Mouse (Mus musculus): ENCODE data around the gene Cd151.

Gene Cd151

DNA sequence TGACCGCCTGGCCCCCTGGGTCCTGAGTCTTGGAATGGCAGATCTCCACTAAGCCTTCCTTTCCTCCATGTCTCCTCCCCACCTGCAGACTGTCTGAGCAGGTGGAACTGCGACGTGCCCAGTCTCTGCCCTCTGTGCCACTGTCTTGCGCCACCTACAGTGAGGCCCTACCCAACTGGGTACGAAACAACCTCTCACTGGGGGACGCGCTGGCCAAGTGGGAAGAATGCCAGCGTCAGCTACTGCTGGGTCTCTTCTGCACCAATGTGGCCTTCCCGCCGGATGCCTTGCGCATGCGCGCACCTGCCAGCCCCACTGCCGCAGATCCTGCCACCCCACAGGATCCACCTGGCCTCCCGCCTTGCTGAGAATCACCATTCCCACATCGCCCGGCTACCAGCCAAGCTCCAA, 7.9 kb upstream of the Cd151 start:
- DNase-seq: no peak

DNA sequence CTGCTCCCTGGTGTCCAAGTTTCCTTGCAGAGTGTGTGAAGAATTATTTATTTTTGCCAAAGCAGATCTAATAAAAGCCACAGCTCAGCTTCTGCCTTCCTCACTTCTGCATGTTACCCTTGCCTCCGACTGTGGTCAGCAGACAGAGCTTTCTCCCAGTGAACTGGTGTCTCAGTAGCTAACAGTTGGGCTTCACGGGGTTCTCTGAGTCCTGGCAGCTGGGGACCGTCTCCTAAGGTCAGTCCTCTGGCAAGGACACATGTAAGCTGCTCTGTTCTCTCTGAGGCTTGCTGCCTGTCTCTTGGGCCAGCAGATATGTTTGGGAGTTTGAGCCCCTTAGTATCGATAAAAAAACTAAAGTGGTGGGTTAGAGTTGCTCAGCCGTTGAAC, 7.2 kb upstream of the Cd151 start:
- no peak for DNase-seq

- no peak for DNase-seq
These were observed 6.6 kb upstream of the Cd151 start, which contains the start of gene Cracr2b for GRCm38 (mm10) chr7:141460391-141461113. Gene Cracr2b (plus strand): TSS chr7:141461094.

DNA sequence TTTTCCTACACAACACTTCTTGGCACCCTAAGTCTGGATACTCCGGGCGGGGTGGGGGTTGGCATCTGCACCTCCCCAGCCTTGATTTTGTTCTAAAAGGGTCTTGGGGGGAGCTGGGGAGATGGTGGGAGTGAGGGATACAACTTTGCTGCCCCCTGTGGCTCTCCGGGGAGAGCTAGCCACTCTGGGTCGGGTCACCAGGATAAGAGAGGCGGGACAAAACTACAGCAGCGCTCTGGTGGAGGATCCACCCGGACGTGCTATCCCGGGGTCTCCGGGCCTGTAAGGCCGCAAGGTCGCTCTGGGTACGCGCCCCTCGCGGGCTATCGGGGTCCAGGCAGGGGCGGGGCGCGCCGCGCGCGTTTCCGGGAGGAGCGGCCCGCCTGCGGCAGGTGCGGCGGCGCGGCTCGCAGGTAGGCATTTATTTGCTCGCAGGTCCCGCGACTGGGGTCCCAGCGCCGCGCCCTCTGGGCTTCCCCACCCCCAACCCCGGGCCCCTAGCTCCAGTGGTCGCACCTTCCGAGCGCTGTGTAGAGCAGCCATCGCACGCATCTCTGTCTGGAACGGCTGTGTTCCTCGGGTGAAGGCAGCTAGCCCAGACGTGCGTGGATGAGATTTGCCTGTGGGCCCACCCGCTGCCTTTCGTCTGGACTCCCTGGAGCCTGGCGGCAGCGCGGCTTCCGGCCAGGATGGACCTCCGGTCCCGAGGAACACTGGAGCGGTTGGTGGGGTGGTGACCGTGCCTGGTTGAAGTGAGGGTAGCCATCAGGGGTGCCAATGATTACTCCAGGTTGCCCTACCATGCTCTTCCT, 5.5 kb upstream of the Cd151 start:
- DNase-seq: peak in 1 of 2 experiments; percentile 16

DNA sequence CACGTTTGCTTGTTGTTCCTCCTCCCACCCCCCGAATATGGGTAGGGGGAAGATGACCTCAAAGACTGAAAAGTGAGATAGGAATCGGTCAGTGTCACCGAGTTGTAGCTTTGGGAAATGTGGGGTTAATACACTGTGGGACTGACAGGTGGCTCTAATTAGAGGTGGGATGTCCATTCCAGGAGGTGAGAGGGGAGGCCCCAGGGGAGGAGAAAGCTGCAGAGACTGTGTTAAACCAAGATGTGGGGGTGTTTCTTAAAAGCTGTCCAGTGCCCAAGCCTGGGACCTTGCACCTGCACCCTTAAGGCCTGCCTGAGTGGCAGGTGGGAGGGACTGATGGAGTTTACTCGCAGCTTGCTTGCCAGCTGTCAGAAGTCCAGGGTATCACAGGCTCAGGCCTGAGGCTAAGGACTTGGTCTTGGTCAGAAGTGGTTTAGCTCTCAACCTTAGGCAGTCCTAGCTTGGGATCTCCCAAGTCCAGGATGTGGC, 4.8 kb upstream of the Cd151 start:
- DNase-seq: peak; percentile 75 to 78

DNA sequence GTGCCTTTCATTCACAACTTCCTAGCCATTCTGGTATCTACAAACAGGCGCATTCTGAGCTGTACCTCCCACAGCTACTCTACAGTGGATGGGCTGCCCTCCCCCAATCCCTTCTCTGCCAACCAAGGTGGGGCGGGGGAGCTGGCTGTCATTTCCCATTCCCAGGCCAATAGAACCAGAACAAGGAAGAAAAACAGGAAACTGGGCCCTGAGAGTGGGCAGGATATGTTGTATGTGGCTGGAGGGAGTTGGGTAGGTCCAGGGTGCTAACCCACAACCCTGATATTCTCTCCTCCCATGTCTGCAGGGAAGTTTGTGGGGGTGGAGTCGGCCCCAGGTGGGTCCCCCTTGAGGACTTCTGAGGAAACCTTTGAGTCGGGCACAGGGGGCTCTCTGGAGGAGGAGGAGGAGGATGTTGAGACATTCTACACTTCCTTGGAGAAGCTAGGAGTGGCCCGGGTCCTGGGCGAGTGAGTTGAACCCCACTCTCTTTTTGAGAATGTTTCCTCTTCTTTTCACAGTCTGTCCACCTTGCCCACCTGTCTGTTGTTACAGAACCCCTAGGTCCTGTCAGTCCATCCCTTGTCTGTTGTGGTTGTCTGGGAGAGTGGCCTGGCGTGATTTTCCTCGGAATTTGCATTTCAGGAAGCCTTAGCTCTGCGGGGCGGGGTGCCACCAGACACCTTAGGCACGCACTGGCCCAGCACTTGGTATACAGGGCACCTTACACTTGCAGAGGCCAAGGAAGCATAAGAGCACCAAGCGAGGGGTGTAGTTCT, 3.2 kb upstream of the Cd151 start:
- DNase-seq: peak in 1 of 2 experiments; percentile 69

- no peak for DNase-seq
These were observed 2.5 kb upstream of the Cd151 start for GRCm38 (mm10) chr7:141464603-141465201.

DNA sequence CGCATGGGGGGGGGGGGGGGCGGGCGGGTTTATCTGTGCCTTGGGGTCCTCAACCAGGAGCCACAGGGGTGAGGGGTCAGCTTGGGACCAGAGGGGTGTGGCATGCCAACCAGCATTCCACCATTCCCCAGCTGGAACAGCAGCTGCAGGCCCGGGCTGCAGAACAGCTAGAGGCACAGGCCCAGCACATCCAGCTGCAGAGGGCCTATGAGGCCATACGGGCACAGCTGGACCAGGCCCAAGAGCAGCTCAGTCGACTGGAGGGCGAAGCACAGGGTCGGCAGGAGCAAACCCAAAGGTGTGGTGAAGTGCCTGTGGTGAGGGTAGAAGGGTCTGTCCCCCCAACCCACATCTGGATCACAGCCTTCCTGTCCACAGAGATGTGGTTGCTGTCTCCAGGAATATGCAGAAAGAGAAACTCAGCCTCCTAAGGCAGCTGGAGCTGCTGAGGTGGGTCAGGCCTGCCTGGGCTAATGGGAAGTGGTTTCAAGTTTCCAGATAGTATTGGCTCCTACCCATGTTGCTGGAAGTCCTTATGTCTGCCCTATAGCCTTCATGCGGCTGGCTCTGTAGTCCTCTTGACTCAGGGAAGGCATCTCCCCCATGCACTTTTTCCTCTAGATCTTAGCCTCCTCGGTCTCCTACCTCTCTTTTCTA, 1.7 kb upstream of the Cd151 start:
- no peak for DNase-seq

DNA sequence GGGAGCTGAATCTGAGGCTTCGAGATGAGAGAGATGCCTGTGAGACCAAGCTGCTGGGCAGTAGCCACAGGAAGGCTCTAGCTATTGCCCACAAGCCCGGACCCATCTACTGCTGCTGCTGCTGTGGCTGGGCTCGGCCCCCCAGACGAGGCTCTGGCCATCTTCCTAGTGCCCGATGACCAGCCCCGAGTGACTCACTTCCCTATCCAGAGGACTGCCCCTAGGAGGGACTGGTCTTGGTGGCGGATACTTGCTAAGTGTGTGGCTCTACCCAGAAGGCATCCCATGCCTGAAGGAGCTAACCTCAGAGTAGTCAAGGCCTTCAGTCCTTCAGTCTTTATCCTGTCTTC, 1.2 kb upstream of the Cd151 start:
- DNase-seq: no peak

DNA sequence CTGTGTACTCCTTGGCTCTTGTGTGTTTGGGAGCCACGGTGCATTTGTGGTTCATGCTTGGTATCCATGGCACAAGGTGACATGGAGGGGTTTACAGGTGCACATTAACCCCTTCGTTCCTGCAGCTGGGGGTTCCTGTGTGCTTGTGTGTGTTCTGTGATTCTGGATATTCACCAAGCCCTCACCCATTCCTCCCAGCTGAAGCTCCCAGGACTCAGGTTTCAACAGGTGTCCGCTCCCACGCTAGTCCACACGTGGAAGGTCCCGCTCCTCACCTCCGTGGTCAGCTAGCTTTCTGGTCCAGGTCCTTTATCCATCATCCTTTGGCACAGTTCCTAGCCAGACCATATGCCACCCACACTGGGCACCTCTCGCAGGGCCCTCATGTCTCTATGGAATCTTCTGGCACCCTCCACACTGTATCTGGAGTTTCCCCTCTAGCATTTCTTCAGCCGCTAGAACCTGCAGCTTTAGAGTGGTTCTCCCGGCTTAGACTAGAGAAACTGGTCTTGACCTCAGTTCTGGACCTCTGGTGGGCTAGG, 514 bp upstream of the Cd151 start:
- no peak for DNase-seq

DNA sequence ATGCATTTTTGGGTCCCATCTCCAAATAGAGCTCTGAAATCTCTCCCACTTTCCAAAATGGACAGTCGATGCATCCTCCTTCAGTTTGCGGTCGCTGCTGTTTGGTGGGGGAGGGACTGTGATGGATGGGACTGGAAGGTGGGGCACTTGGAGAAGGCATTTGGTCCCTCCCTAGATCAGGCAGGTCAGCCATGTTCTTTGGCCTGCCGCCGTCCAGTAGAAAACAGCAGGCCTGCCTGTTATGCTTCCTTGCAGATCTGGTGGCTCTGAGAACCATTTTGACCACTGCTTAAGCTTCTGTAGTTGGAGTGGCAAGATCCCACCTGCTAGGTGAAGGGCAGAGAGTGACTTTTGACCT, 951 bp downstream of the Cd151 start:
- DNase-seq: no peak

GRCm38 (mm10) chr7:141468522-141469211, 1.5 kb downstream of the Cd151 start:
- DNase-seq: peak; percentile 71 to 75

GRCm38 (mm10) chr7:141469352-141469751, 2.2 kb downstream of the Cd151 start:
- DNase-seq: no peak

- DNase-seq: peak in 1 of 2 experiments; percentile 20
These were observed 2.9 kb downstream of the Cd151 start for GRCm38 (mm10) chr7:141469901-141470636.

GRCm38 (mm10) chr7:141470637-141470944, 3.4 kb downstream of the Cd151 start:
- DNase-seq: no peak

GRCm38 (mm10) chr7:141471236-141471635, 4.0 kb downstream of the Cd151 start:
- DNase-seq: no peak

GRCm38 (mm10) chr7:141472226-141472625, 5.0 kb downstream of the Cd151 start:
- no peak for DNase-seq

GRCm38 (mm10) chr7:141472763-141473162, 5.6 kb downstream of the Cd151 start:
- no peak for DNase-seq

GRCm38 (mm10) chr7:141474160-141474559, 7.0 kb downstream of the Cd151 start:
- no peak for DNase-seq

DNA sequence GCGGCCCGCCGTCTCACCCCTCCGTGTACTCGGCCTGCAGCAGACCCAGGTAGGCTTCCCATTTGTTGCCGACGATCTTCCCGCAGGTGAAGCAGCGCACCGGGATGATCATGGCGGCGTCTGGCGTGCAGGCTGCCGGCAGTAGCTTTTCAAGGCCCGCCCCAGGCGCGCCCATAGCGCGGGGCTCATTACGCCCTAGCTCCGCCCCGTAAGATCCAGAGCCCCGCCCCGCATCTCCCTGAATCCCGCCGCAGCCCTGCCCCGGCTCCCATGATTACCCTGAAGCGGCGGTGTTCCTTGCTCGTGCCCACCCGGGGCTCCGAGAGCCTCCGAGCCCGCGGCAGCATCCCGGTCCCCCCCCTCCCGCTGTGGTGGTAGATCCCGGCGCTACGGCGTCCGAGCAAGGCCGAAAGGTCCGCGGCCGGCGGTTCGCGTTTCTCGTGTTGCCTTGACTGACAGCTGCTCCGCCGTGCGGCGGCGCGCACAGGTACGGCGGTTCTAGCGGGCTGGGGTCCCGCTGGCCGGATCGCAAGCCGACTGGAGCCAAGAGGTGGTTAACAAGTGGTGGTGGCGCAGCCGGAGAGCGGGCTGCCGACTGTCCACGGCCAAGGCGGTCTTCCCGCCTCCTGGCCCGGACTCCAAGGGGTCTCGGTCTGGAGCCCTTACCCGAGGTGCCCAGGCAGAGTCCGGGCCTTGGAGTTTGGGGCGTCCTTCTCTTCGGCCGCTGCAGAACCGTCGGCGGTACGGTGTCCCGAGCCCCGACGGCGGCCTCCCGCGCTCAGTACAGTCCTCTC, 8.0 kb downstream of the Cd151 start, which contains the start of the genes Polr2l and Tspan4:
Gene Polr2l, minus strand, starts transcription at position 122 of the 794 bp plus-strand sequence.
Gene Tspan4, plus strand, starts transcription at position 230 of the 794 bp plus-strand sequence.
- peak; percentile 80 to 87 for DNase-seq

All from kidney, adult 8-10 months (tissue).